7 mouse cellular contexts compared by ENCODE assay signal in the genomic region with DNA sequence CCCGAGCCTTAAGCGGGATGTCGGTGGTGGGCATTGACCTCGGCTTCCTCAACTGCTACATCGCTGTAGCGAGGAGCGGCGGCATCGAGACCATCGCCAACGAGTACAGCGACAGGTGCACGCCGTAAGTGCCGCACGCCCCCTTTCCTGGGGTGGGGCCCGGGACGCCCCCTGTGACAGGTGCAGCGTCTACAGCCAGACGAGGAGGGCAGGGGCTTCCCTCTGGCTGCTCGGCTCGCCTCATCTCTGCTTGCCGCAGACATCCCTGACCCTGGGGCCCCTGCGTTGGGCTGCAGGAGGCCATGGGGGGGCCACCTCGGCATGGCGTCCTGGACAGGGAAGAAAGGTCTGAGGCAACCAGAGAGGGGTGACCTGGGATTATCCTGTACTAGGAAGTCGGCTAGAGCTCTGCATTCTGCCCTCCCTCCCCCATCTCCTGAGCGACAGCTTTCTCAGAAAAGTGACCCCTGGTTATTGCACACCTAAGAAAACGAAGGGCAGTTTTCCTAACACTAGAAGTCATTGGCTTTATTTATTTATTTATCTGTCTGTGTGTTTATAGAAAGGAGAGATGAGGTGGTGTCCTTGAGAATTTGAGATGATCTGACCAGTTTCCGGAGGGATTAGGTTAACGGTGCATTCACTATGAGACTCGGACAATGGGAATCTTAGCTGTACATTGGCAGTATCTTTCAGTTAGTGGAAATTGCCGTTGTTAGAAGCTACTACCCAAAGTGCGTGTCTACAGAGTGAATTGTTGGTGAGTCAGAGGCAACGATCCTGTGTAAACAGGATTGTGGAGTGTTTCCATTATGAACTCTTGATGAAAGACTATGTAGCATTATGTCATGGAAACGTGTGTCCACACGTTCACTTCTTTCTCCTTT. TPM values are rescaled to one million over a fixed set of nuclear protein-coding genes. Genes with fewer than 3 reads are reported as not detected.
DNase-seq lines count a peak whose midpoint lies in the region; ATAC-seq lines count a peak whose summit lies in the region.

No protein-coding gene starts in this region.

- DNase-seq in 3134 (ENCODE audit: extremely low read depth, insufficient read length, low spot score): peak; percentile 49
- DNase-seq in 416B (ENCODE audit: low read depth): peak; percentile 85
- DNase-seq in right cerebral cortex, postnatal 25 days: no peak

- no peaks in the 10 kb centered on the region for H3K9me3 ChIP-seq in limb, embryonic 13.5 days

- H3K4me1 ChIP-seq in brown adipose tissue, adult 24 weeks (ENCODE audit: control insufficient read depth, insufficient read depth, insufficient read length, low read length): no peaks in the 10 kb centered on the region
- peaks cover 12% of the 10 kb centered on the region for H3K4me1 ChIP-seq in limb, embryonic 13.5 days

- peaks cover 12% of the 10 kb centered on the region for H3K27me3 ChIP-seq in limb, embryonic 13.5 days

- H3K27ac ChIP-seq in brown adipose tissue, adult 24 weeks (replicated peaks; ENCODE audit: low read depth, low read length): peak overlapping the region; percentile 40
- no peak overlapping the region for H3K27ac ChIP-seq in limb, embryonic 13.5 days

- H3K9ac ChIP-seq in limb, embryonic 13.5 days: peak overlapping the region; percentile 73

- peak overlapping the region; percentile 97 for H3K4me2 ChIP-seq in limb, embryonic 13.5 days (replicated peaks)

- H3K36me3 ChIP-seq in limb, embryonic 13.5 days: no peaks in the 10 kb centered on the region

- 7% methylated on average over 37 of the region's 37 CpGs for WGBS in limb, embryonic 13.5 days

- ATAC-seq in granulocyte monocyte progenitor cell, adult 5-6 weeks (replicated peaks; ENCODE audit: poor library complexity, severe bottlenecking): peak; percentile 49
- peak; percentile 33 for ATAC-seq in limb, embryonic 13.5 days (ENCODE audit: low FRiP score, low read depth)
- peak; percentile 24; the same call in 1 of the 2 replicates for ATAC-seq in monocyte, adult 5-6 weeks (replicated peaks; ENCODE audit: insufficient number of reproducible peaks, low FRiP score, low TSS enrichment, poor library complexity, severe bottlenecking)

- peak overlapping the region; percentile 87 for H3K4me3 ChIP-seq in brown adipose tissue, adult 24 weeks (ENCODE audit: insufficient read depth, low read depth, low read length)
- H3K4me3 ChIP-seq in limb, embryonic 13.5 days: peak overlapping the region; percentile 76

RNA-seq across cellular contexts. Expression of a gene that starts 1.6 kb away (rescaled TPM):
- 36.8 and 43.5 TPM in 2 replicates for polyA plus RNA-seq in brown adipose tissue, adult 24 weeks (2012; ENCODE audit: insufficient read depth, insufficient read length, missing spikeins)
- 14.8 and 23.1 TPM in 2 replicates for total RNA-seq in granulocyte monocyte progenitor cell, adult 5-6 weeks (2014; fragmentation: Nextera tagmentation)
- total RNA-seq in granulocyte monocyte progenitor cell, adult 5-6 weeks (2017): 36.2 and 41.4 TPM in 2 replicates
- polyA plus RNA-seq in limb, embryonic 13.5 days (2015; fragmentation: Nextera tagmentation; extraction: Ambion mirVana): 3.6 and 4.6 TPM in 2 replicates
- 18.0 to 43.6 TPM (median 18.3 TPM) in 3 replicates for total RNA-seq in monocyte, adult 5-6 weeks (2017)

RNA-seq across cellular contexts. Expression of a gene that starts 37.2 kb away (rescaled TPM):
- 0.48 TPM in 1 of 2 replicates, not detected in the other for polyA plus RNA-seq in brown adipose tissue, adult 24 weeks (2012; ENCODE audit: insufficient read depth, insufficient read length, missing spikeins)
- total RNA-seq in granulocyte monocyte progenitor cell, adult 5-6 weeks (2014; fragmentation: Nextera tagmentation): not detected in 2 replicates
- not detected in 2 replicates for total RNA-seq in granulocyte monocyte progenitor cell, adult 5-6 weeks (2017)
- 0.17 and 0.25 TPM in 2 replicates for polyA plus RNA-seq in limb, embryonic 13.5 days (2015; fragmentation: Nextera tagmentation; extraction: Ambion mirVana)
- not detected in 3 replicates for total RNA-seq in monocyte, adult 5-6 weeks (2017)

RNA-seq across cellular contexts. Expression of a gene that starts 53.9 kb away (rescaled TPM):
- polyA plus RNA-seq in brown adipose tissue, adult 24 weeks (2012; ENCODE audit: insufficient read depth, insufficient read length, missing spikeins): 3.6 and 6.6 TPM in 2 replicates
- total RNA-seq in granulocyte monocyte progenitor cell, adult 5-6 weeks (2014; fragmentation: Nextera tagmentation): 24.9 and 48.1 TPM in 2 replicates
- total RNA-seq in granulocyte monocyte progenitor cell, adult 5-6 weeks (2017): 85.3 and 87.9 TPM in 2 replicates
- 53.0 and 55.2 TPM in 2 replicates for polyA plus RNA-seq in limb, embryonic 13.5 days (2015; fragmentation: Nextera tagmentation; extraction: Ambion mirVana)
- total RNA-seq in monocyte, adult 5-6 weeks (2017): 17.6 to 34.8 TPM (median 18.3 TPM) in 3 replicates
